Mouse (Mus musculus) heart, postnatal 0 days (tissue): ENCODE results near the gene Plppr1. TPM values are rescaled to one million over a fixed set of nuclear protein-coding genes. Genes with fewer than 3 reads are reported as not detected.
"Not testable (repeated sequence)": the region's sequence is repeated elsewhere in the genome, so short reads cannot be mapped to it uniquely, and the experiment has no call there.

Source experiments
- ATAC-seq: fragments of 200-750 bp; cut with Nextera tagmentation; 2 replicates; pipeline ENCODE4 v1.8.0; 2017; ENCODE audit warnings: low read depth, moderate number of reproducible peaks, moderate library complexity; ENCODE audit not compliant: insufficient read depth
- DNase-seq: peaks from one replicate; pipeline ENCODE4 v3.0.0-alpha.2; 2016; ENCODE audit warnings: low spot score
- H3K27ac ChIP-seq: fragments of 300-500 bp; sonication (generic); 2 replicates; pipeline ENCODE4 v1.5.1; 2014; ENCODE audit warnings: low read depth, mild to moderate bottlenecking
- H3K27me3 ChIP-seq: fragments of 300-500 bp; sonication (generic); 2 replicates; pipeline ENCODE4 v1.6.1; 2014; ENCODE audit warnings: low read length, mixed read lengths; ENCODE audit not compliant: control insufficient read depth, insufficient read depth
- H3K36me3 ChIP-seq: fragments of 300-500 bp; sonication (generic); replicated peaks from 2 replicates; pipeline ENCODE4 v1.6.1; 2014; ENCODE audit warnings: low read length, mixed read lengths; ENCODE audit not compliant: control insufficient read depth, insufficient read depth
- H3K4me1 ChIP-seq: fragments of 300-500 bp; sonication (generic); 2 replicates; pipeline ENCODE4 v1.6.1; 2014; ENCODE audit warnings: antibody characterized with exemption; ENCODE audit not compliant: control insufficient read depth, insufficient read depth
- H3K4me2 ChIP-seq: fragments of 300-500 bp; sonication (generic); 2 replicates; pipeline ENCODE4 v1.6.1; 2014; ENCODE audit warnings: low read depth, mild to moderate bottlenecking, low read length, moderate library complexity
- H3K4me3 ChIP-seq: fragments of 300-500 bp; sonication (generic); 2 replicates; pipeline ENCODE4 v1.5.1; 2014; ENCODE audit warnings: low read depth, low read length
- H3K9ac ChIP-seq: fragments of 300-500 bp; sonication (generic); replicated peaks from 2 replicates; pipeline ENCODE4 v1.6.1; 2014; ENCODE audit warnings: low read depth, low read length, mixed read lengths
- H3K9me3 ChIP-seq: fragments of 300-500 bp; sonication (generic); replicated peaks from 2 replicates; pipeline ENCODE4 v1.6.1; 2016; ENCODE audit warnings: low read length; ENCODE audit not compliant: control insufficient read depth
- CTCF ChIP-seq: IDR thresholded peaks from 2 replicates; pipeline ENCODE4 v1.5.1; 2016; ENCODE audit warnings: antibody characterized with exemption, control low read depth, low read depth
- EP300 ChIP-seq: IDR thresholded peaks from 2 replicates; pipeline ENCODE4 v1.6.1; 2016; ENCODE audit warnings: antibody characterized with exemption, low read depth
- WGBS: fragments of 180-500 bp; shearing (Covaris S2); extraction: QIAGEN DNeasy Blood & Tissue Kit; methylation state at CpG from one replicate; pipeline ENCODE4 v1.1.7; 2014; 5-methylcytosine and 5-hydroxymethylcytosine counted together
- polyA plus RNA-seq: library from polyadenylated mRNA; unstranded; fragments of >200 nt; fragmentation: Nextera tagmentation; extraction: Ambion mirVana; gene quantifications from 2 replicates; pipeline ENCODE4 v1.2.1, GENCODE M21; 2015
- total RNA-seq: library from RNA; depleted of rRNA; stranded (reverse); fragments of >200 nt; gene quantifications from 2 replicates; pipeline ENCODE4 v1.2.3, GENCODE M21; 2014; ENCODE audit warnings: low replicate concordance

Plppr1 gene
- total and polyA plus RNA-seq, 2 experiments from 2014 or later, result 3.7 to 5.2 TPM

DNA sequence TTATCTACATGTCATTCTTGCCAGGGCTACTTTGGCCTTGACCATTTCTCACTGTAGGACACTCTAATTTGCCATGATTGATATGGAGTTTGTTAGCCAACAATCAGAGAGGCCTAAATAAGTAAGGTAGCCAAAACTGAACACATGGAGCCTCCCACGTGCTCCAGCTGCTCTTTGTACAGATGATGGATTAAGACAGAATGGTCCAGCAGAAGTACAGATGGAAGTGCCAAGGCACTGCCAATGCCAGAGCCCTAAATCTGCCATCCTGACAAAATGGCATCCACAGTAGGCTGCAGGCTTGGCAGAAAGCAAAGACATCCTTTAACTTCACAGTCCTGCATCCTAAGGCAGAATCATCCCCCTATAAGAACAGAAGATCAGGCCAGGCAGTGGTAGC is 237.4 kb downstream of the Plppr1 start:
- Histone ChIP-seq H3K4me3 (no peak overlapping the region), H3K9me3 (no peaks in the 10 kb centered on the region), H3K27ac (no peak overlapping the region), H3K4me1 (no peaks in the 10 kb centered on the region), H3K36me3 (no peaks in the 10 kb centered on the region), H3K4me2 (no peak overlapping the region), H3K9ac (no peak overlapping the region), H3K27me3 (no peaks in the 10 kb centered on the region)
- ATAC-seq (no peak), DNase-seq (no peak)
- 54% methylated on average over 1 of the region's 1 CpGs for WGBS
- TF ChIP-seq CTCF (no peak), EP300 (no peak)

DNA sequence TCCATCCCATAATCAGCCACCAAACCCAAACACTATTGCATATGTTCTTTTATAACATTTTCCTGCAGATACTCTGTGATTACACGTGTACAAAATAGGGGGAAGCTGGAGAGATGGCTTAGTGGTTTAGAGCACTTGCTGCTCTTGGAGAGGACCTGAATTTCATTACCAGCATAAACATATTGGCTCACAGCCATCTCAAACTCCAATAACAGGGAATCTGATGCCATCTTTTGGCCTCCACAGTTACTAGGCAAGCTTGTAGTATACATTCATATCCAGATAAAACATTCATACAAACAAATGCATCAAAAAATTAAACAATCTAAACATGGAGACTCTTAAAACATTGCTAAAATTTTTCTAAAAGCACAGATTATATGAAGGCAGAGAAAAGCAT is 240.5 kb downstream of the Plppr1 start:
- H3K36me3 ChIP-seq, result no peaks in the 10 kb centered on the region
- no peaks in the 10 kb centered on the region for H3K4me1 ChIP-seq
- no peaks in the 10 kb centered on the region for H3K27me3 ChIP-seq
- no peak for TF ChIP-seq CTCF
- no peak for TF ChIP-seq EP300
- H3K4me2 ChIP-seq, result no peak overlapping the region
- DNase-seq (no peak), ATAC-seq (no peak)
- no peak overlapping the region for H3K27ac ChIP-seq
- H3K4me3 ChIP-seq, result no peak overlapping the region
- no peak overlapping the region for H3K9ac ChIP-seq
- H3K9me3 ChIP-seq, result no peaks in the 10 kb centered on the region
- 26% methylated on average over 1 of the region's 1 CpGs for WGBS

DNA sequence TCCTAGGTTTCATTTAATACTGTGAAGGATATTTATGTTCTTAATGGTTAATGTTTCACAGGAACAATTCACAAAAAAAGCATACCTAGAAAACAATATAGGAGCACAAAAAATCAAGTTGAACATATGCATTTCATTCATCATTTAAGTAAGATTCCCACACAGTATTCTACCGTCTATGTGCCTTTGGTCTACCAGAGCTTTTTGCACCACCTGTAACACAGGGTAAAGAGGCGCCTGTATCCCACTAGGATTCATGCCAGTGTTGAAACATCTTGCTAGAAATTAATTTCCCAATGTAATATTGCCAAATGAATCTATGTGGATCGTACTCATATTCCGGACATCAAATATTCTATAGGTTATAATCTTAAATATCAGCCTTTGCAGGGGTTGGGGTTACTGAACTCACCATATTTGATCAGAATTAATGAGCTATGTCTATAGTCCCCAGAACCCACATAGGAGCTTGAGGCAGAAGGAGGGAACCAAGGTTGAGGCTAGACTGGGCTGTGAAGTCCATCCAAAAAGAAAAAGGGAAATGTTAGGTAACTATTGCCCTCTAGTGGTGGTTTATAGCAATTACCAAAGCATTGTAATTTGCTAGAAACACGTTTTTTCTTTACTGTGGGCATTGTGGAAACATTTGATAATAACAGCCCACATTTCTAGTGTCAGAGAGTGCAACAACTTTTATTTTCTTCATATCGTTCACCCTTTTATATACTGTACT is 263.0 kb downstream of the Plppr1 start:
- Histone ChIP-seq H3K27me3 (no peaks in the 10 kb centered on the region), H3K9ac (no peak overlapping the region), H3K27ac (no peak overlapping the region), H3K4me2 (no peak overlapping the region), H3K4me3 (no peak overlapping the region), H3K4me1 (no peaks in the 10 kb centered on the region), H3K9me3 (no peaks in the 10 kb centered on the region), H3K36me3 (no peaks in the 10 kb centered on the region)
- 53% methylated on average over 6 of the region's 6 CpGs for WGBS
- DNase-seq (peak; percentile 56), ATAC-seq (no peak)
- TF ChIP-seq EP300 (no peak), CTCF (peak; percentile 77)

DNA sequence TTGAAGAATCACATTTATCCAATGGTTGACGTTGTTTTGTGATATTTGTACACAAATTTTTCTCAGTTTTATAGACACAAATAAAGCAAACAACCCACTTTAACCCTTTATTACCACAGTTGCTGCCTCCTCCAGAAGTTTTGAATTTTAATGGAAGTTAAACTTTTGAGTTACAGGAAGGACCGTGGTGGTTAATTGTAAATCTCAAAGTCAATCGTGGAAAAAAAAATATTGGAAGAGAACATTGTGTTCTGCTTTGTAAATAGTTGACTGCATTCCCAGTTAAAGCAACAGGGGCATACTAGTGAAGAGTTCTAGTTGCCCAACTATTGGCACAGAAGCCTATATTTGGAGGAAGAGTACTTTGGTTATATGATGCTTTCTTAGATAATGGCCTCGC is 278.9 kb downstream of the Plppr1 start:
- not testable (repeated sequence) for H3K4me1 ChIP-seq, H3K4me2 ChIP-seq, H3K9me3 ChIP-seq, H3K9ac ChIP-seq, DNase-seq, H3K27me3 ChIP-seq, H3K27ac ChIP-seq, ATAC-seq, H3K36me3 ChIP-seq, H3K4me3 ChIP-seq
- WGBS, result 71% methylated on average over 3 of the region's 4 CpGs

DNA sequence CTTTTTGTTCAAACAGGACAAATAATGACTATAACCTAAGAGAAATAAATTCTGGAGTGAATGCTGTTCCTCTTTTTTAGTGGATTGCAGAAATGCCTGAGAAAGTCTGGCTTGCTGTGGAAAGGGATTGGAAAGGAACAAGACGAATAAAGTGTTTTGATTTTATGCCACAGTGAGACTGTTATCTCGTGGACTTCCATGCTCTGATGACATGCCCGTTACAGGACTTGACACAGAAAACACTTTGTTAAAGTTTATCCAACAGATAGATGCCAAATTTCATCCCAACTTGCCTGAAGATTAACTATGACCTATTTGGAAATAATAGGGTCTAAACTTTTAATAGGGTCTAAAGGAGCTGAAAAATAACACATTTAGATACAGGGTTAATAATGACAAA is 281.0 kb downstream of the Plppr1 start:
- not testable (repeated sequence) for H3K9me3 ChIP-seq, H3K4me2 ChIP-seq, DNase-seq, H3K36me3 ChIP-seq, H3K4me1 ChIP-seq, H3K27ac ChIP-seq, ATAC-seq, H3K4me3 ChIP-seq, H3K9ac ChIP-seq, H3K27me3 ChIP-seq
- WGBS, result 44% methylated on average over 3 of the region's 3 CpGs

DNA sequence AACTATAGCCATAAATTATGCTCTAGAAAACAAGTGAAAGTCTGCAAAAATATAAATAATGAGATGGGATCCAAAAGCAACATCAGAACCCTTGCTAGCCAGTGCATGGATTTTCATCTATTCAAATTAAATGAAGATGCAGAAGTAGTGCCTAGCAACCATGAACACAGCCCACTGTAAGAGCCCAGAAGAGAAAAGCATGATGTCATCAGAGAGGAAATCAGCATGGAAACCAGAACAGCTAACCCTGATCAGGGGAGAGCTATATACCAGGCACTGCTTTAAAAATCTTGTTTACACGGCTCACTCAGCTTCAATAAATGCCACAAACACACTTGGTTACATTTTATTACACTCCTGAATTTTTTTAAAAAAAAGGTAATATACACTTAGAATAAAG is 288.9 kb downstream of the Plppr1 start:
- H3K4me2 ChIP-seq, DNase-seq, H3K27me3 ChIP-seq, H3K9ac ChIP-seq, H3K4me1 ChIP-seq, ATAC-seq, H3K4me3 ChIP-seq, H3K9me3 ChIP-seq, H3K36me3 ChIP-seq, H3K27ac ChIP-seq: not testable (repeated sequence)
- 40% methylated on average over 1 of the region's 1 CpGs for WGBS
